Mouse (Mus musculus): ENCODE results near the gene Chd3.

Gene Chd3

GRCm38 (mm10) chr11:69390400-69391034 is 21.3 kb upstream of the Chd3 start:
- DNase-seq (ENCODE audit: low spot score in 2 of 2) = peak in 1 of 2 experiments; percentile 47

GRCm38 (mm10) chr11:69389531-69390399 is 20.6 kb upstream of the Chd3 start:
- peak in 1 of 2 experiments; percentile 75 for DNase-seq (ENCODE audit: low spot score in 2 of 2)

- DNase-seq (ENCODE audit: low spot score in 2 of 2) = no peak
Observed at GRCm38 (mm10) chr11:69388680-69389079, 19.5 kb upstream of the Chd3 start.

GRCm38 (mm10) chr11:69386758-69387157 is 17.6 kb upstream of the Chd3 start:
- DNase-seq (ENCODE audit: low spot score in 2 of 2) = no peak

- DNase-seq (ENCODE audit: low spot score in 2 of 2) = no peak
Observed at GRCm38 (mm10) chr11:69384979-69385378, 15.8 kb upstream of the Chd3 start.

- no peak for DNase-seq (ENCODE audit: low spot score in 2 of 2)
Observed at GRCm38 (mm10) chr11:69382478-69383105, 13.4 kb upstream of the Chd3 start.

GRCm38 (mm10) chr11:69381356-69381755 is 12.2 kb upstream of the Chd3 start:
- DNase-seq (ENCODE audit: low spot score in 2 of 2) = no peak

- DNase-seq (ENCODE audit: low spot score in 2 of 2) = no peak
Observed at GRCm38 (mm10) chr11:69379600-69379999, 10.4 kb upstream of the Chd3 start.

- DNase-seq (ENCODE audit: low spot score in 2 of 2) = no peak
Observed at GRCm38 (mm10) chr11:69377766-69378165, 8.6 kb upstream of the Chd3 start.

GRCm38 (mm10) chr11:69375646-69376045 is 6.4 kb upstream of the Chd3 start:
- DNase-seq (ENCODE audit: low spot score in 2 of 2) = no peak

GRCm38 (mm10) chr11:69373223-69373965 is 4.2 kb upstream of the Chd3 start:
- DNase-seq (ENCODE audit: low spot score in 2 of 2) = no peak

GRCm38 (mm10) chr11:69372780-69373170 is 3.6 kb upstream of the Chd3 start:
- no peak for DNase-seq (ENCODE audit: low spot score in 2 of 2)

GRCm38 (mm10) chr11:69372056-69372779 is 3.0 kb upstream of the Chd3 start:
- DNase-seq (ENCODE audit: low spot score in 2 of 2) = no peak

- no peak for DNase-seq (ENCODE audit: low spot score in 2 of 2)
Observed at GRCm38 (mm10) chr11:69371601-69372000, 2.4 kb upstream of the Chd3 start.

- no peak for DNase-seq (ENCODE audit: low spot score in 2 of 2)
Observed at GRCm38 (mm10) chr11:69370817-69371215, 1.6 kb upstream of the Chd3 start.

- DNase-seq (ENCODE audit: low spot score in 2 of 2) = no peak
Observed at GRCm38 (mm10) chr11:69369990-69370816, 997 bp upstream of the Chd3 start.

GRCm38 (mm10) chr11:69368356-69369214 is 621 bp downstream of the Chd3 start:
- peak; percentile 24 to 30 for DNase-seq (ENCODE audit: low spot score in 2 of 2)

GRCm38 (mm10) chr11:69367616-69368355 is 1.4 kb downstream of the Chd3 start:
- peak; percentile 11 to 13 for DNase-seq (ENCODE audit: low spot score in 2 of 2)
